Mouse (Mus musculus): Measurements from ENCODE around the gene Omp. TPM values are rescaled to one million over a fixed set of nuclear protein-coding genes. Genes with fewer than 3 reads are reported as not detected.

Omp gene
- total and polyA plus RNA-seq, 3 experiments, result 0.08 TPM; not detected in 2

GRCm38 (mm10) chr7:98190578-98190977, 45.3 kb upstream of the Omp start:
- peaks cover 0 to 6% of the 10 kb centered on the region in 2 experiments; a peak in 2 of 4 replicates for H3K4me1 ChIP-seq (ENCODE audit: control insufficient read depth in 1 of 2, insufficient read depth in 2 of 2)
- H3K9ac ChIP-seq (ENCODE audit: insufficient read depth, low read depth), result no peak overlapping the region
- no peak for TF ChIP-seq HCFC1 (IDR thresholded peaks at IDR 0.05; ENCODE audit: low read depth, low read length)
- TF ChIP-seq SMC3 (IDR thresholded peaks at IDR 0.05; ENCODE audit: low read depth, low read length), result peak; percentile 21
- TF ChIP-seq RAD21 (IDR thresholded peaks at IDR 0.05; ENCODE audit: low read depth, low read length), result peak; percentile 21
- TF ChIP-seq ZNF384 (IDR thresholded peaks at IDR 0.05; ENCODE audit: low read depth, low read length), result peak; percentile 74; the same call in 1 of the 2 replicates
- TF ChIP-seq MAX (IDR thresholded peaks at IDR 0.05; ENCODE audit: low read length), result no peak
- TF ChIP-seq TCF12 (IDR thresholded peaks at IDR 0.05; ENCODE audit: low read depth, low read length), result no peak
- no peak for TF ChIP-seq USF1 (IDR thresholded peaks at IDR 0.05; ENCODE audit: low read depth, low read length)
- peak in 1 of 2 experiments; percentile 53; a peak in 2 of 4 replicates for TF ChIP-seq CTCF (conservative IDR thresholded peaks at IDR 0.05 in 1 of 2, IDR thresholded peaks at IDR 0.05 in 1 of 2; ENCODE audit: low read depth in 2 of 2, low read length in 2 of 2)
- TF ChIP-seq ZKSCAN1 (IDR thresholded peaks at IDR 0.05; ENCODE audit: borderline replicate concordance, low read depth, low read length), result no peak
- no peak for TF ChIP-seq BHLHE40 (IDR thresholded peaks at IDR 0.05; ENCODE audit: low read depth, low read length)
- TF ChIP-seq ZMIZ1 (IDR thresholded peaks at IDR 0.05; ENCODE audit: low read depth, low read length), result no peak
- dilution Hi-C loops (cut with MboI; ENCODE audit: extremely low pct_ligation_motif_present, extremely low pct_unique_long_range_greater_than_20kb, low sequenced_read_pairs) (no loop called here), in situ Hi-C loops (cut with MboI; ENCODE audit: low pct_ligation_motif_present, low pct_unique_long_range_greater_than_20kb, low sequenced_read_pairs) (loop anchor here (5.0 kb wide), 1 partner anchor 48 kb away; no protein-coding TSS in a partner anchor)
- peaks cover 8% of the 10 kb centered on the region for H3K9me3 ChIP-seq (replicated peaks; ENCODE audit: low read length)
- no peak for DNase-seq (ENCODE audit: extremely low read depth)
- H3K27ac ChIP-seq (ENCODE audit: insufficient read depth, low read depth), result no peak overlapping the region
- no peaks in the 10 kb centered on the region for H3K27me3 ChIP-seq (replicated peaks)
- no peak overlapping the region for H3K4me2 ChIP-seq (ENCODE audit: insufficient read depth, low read depth, poor library complexity, severe bottlenecking)
- H3K79me2 ChIP-seq (replicated peaks; ENCODE audit: control insufficient read depth, extremely low read depth, insufficient read depth, poor library complexity, severe bottlenecking), result no peaks in the 10 kb centered on the region
- no peaks in the 10 kb centered on the region for H3K36me3 ChIP-seq (replicated peaks in 1 of 2; ENCODE audit: control insufficient read depth in 1 of 2, insufficient read depth in 1 of 2, low read length in 1 of 2)
- no peak overlapping the region for H3K4me3 ChIP-seq (replicated peaks in 1 of 3; ENCODE audit: low read depth in 2 of 3, low read length in 2 of 3, poor library complexity in 1 of 3)

GRCm38 (mm10) chr7:98189745-98190144, 44.4 kb upstream of the Omp start:
- Histone ChIP-seq H3K36me3 (replicated peaks in 1 of 2; ENCODE audit: control insufficient read depth in 1 of 2, insufficient read depth in 1 of 2, low read length in 1 of 2) (no peaks in the 10 kb centered on the region), H3K79me2 (replicated peaks; ENCODE audit: control insufficient read depth, extremely low read depth, insufficient read depth, poor library complexity, severe bottlenecking) (no peaks in the 10 kb centered on the region), H3K9me3 (replicated peaks; ENCODE audit: low read length) (peaks cover 8% of the 10 kb centered on the region), H3K4me3 (replicated peaks in 1 of 3; ENCODE audit: low read depth in 2 of 3, low read length in 2 of 3, poor library complexity in 1 of 3) (no peak overlapping the region), H3K4me2 (ENCODE audit: insufficient read depth, low read depth, poor library complexity, severe bottlenecking) (no peak overlapping the region), H3K27me3 (replicated peaks) (no peaks in the 10 kb centered on the region), H3K27ac (ENCODE audit: insufficient read depth, low read depth) (no peak overlapping the region), H3K9ac (ENCODE audit: insufficient read depth, low read depth) (no peak overlapping the region), H3K4me1 (ENCODE audit: control insufficient read depth in 1 of 2, insufficient read depth in 2 of 2) (peaks cover 0 to 6% of the 10 kb centered on the region in 2 experiments; a peak in 2 of 4 replicates)
- no peak for TF ChIP-seq NELFE (IDR thresholded peaks at IDR 0.05; ENCODE audit: low read depth, low read length)
- no peak for TF ChIP-seq ELF1 (IDR thresholded peaks at IDR 0.05; ENCODE audit: low read depth, low read length)
- no peak for TF ChIP-seq TBP (conservative IDR thresholded peaks at IDR 0.05; ENCODE audit: low read depth, low read length)
- TF ChIP-seq E2F4 (IDR thresholded peaks at IDR 0.05; ENCODE audit: insufficient replicate concordance, low read depth, low read length), result no peak
- TF ChIP-seq JUN (IDR thresholded peaks at IDR 0.05; ENCODE audit: insufficient read depth, low read depth, low read length), result no peak
- TF ChIP-seq KAT2A (IDR thresholded peaks at IDR 0.05; ENCODE audit: insufficient replicate concordance, low read length), result no peak
- TF ChIP-seq ZC3H11A (IDR thresholded peaks at IDR 0.05; ENCODE audit: low read depth, low read length), result no peak
- TF ChIP-seq TCF12 (IDR thresholded peaks at IDR 0.05; ENCODE audit: low read depth, low read length), result no peak
- TF ChIP-seq ZKSCAN1 (IDR thresholded peaks at IDR 0.05; ENCODE audit: borderline replicate concordance, low read depth, low read length), result no peak
- no peak for TF ChIP-seq POLR2A (IDR thresholded peaks at IDR 0.05; ENCODE audit: low read depth, low read length)
- TF ChIP-seq NRF1 (IDR thresholded peaks at IDR 0.05; ENCODE audit: low read depth, low read length), result no peak
- no peak for DNase-seq (ENCODE audit: extremely low read depth)
- dilution Hi-C loops (cut with MboI; ENCODE audit: extremely low pct_ligation_motif_present, extremely low pct_unique_long_range_greater_than_20kb, low sequenced_read_pairs), result no loop called here
- in situ Hi-C loops (cut with MboI; ENCODE audit: low pct_ligation_motif_present, low pct_unique_long_range_greater_than_20kb, low sequenced_read_pairs), result loop anchor here (5.0 kb wide), 1 partner anchor 47 kb away; no protein-coding TSS in a partner anchor
